Mouse (Mus musculus) spleen, adult 2 months (tissue): Measurements from ENCODE around the gene Carm1. TPM values are rescaled to one million over a fixed set of nuclear protein-coding genes. Genes with fewer than 3 reads are reported as not detected.
"Not testable (repeated sequence)": the region's sequence is repeated elsewhere in the genome, so short reads cannot be mapped to it uniquely, and the experiment has no call there.

Experiments used
- DNase-seq, 2 experiments: peaks; one replicate each; pipeline versions ENCODE4 v3.0.0 to v3.0.0-alpha.2; 2012 to 2021; ENCODE audit warnings: low spot score in 2 of 2, low read depth in 1 of 2
- H3K27ac ChIP-seq: fragments of 200-500 bp; 2 replicates; pipeline ENCODE4 v1.5.1; 2012; ENCODE audit warnings: low read length, inconsistent platforms; ENCODE audit not compliant: insufficient read depth
- H3K27me3 ChIP-seq: fragments of 200-500 bp; 2 replicates; pipeline ENCODE4 v1.6.1; 2012; ENCODE audit warnings: mild to moderate bottlenecking, moderate library complexity, low read length, inconsistent platforms; ENCODE audit not compliant: control insufficient read depth, insufficient read depth
- H3K36me3 ChIP-seq: fragments of 200-500 bp; 2 replicates; pipeline ENCODE4 v1.6.1; 2012; ENCODE audit warnings: mild to moderate bottlenecking, low read length, inconsistent platforms; ENCODE audit not compliant: control insufficient read depth, insufficient read depth
- H3K4me1 ChIP-seq: fragments of 200-500 bp; 2 replicates; pipeline ENCODE4 v1.6.1; 2011; ENCODE audit warnings: inconsistent platforms; ENCODE audit not compliant: control insufficient read depth, insufficient read depth, insufficient read length
- H3K4me3 ChIP-seq: fragments of 200-500 bp; 2 replicates; pipeline ENCODE4 v1.5.1; 2011; ENCODE audit warnings: mild to moderate bottlenecking, inconsistent platforms; ENCODE audit not compliant: insufficient read depth, insufficient read length; ENCODE audit errors: extremely low read depth
- CTCF ChIP-seq: fragments of 200-500 bp; IDR thresholded peaks from 2 replicates; pipeline ENCODE4 v1.5.1; 2011; ENCODE audit warnings: mild to moderate bottlenecking, inconsistent platforms; ENCODE audit not compliant: insufficient read depth, insufficient read length, insufficient replicate concordance; ENCODE audit errors: extremely low read depth
- POLR2A ChIP-seq: fragments of 200-500 bp; IDR thresholded peaks from 2 replicates; pipeline ENCODE4 v1.6.1; 2011; ENCODE audit warnings: low read depth, low read length, inconsistent platforms
- WGBS: fragments of 180-500 bp; shearing (Covaris S2); methylation state at CpG from one replicate; pipeline ENCODE4 v1.1.7; 2018; 5-methylcytosine and 5-hydroxymethylcytosine counted together
- polyA plus RNA-seq: library from polyadenylated mRNA; depleted of rRNA; stranded (reverse); fragments of >200 nt; gene quantifications from 2 replicates; pipeline ENCODE4 v1.2.3, GENCODE M21; 2012

Gene Carm1
- polyA plus RNA-seq, 1 experiment = 59.3 TPM

- WGBS = 74% methylated on average over 4 of the region's 4 CpGs
- Histone ChIP-seq H3K4me3 (no peak overlapping the region), H3K4me1 (no peaks in the 10 kb centered on the region), H3K27me3 (no peaks in the 10 kb centered on the region), H3K27ac (no peak overlapping the region), H3K36me3 (peaks cover 9% of the 10 kb centered on the region; the same call in 1 of the 2 replicates)
- no peak for TF ChIP-seq CTCF
- no peak for DNase-seq
These were observed 9.7 kb upstream of the Carm1 start for GRCm38 (mm10) chr9:21537009-21537408.

GRCm38 (mm10) chr9:21539981-21540753 lies 6.5 kb upstream of the Carm1 start:
- no peak overlapping the region for H3K27ac ChIP-seq
- TF ChIP-seq CTCF = no peak
- no peak for TF ChIP-seq POLR2A
- no peak overlapping the region for H3K4me3 ChIP-seq
- H3K27me3 ChIP-seq = no peaks in the 10 kb centered on the region
- 69% methylated on average over 7 of the region's 7 CpGs for WGBS
- DNase-seq = no peak
- peaks cover 9% of the 10 kb centered on the region; the same call in 1 of the 2 replicates for H3K36me3 ChIP-seq
- H3K4me1 ChIP-seq = no peaks in the 10 kb centered on the region

GRCm38 (mm10) chr9:21542001-21542400 lies 4.7 kb upstream of the Carm1 start:
- H3K27ac ChIP-seq, DNase-seq, H3K4me1 ChIP-seq, H3K4me3 ChIP-seq, H3K36me3 ChIP-seq, H3K27me3 ChIP-seq: not testable (repeated sequence)
- WGBS = 95% methylated on average over 2 of the region's 2 CpGs

GRCm38 (mm10) chr9:21545351-21545915 lies 1.3 kb upstream of the Carm1 start:
- WGBS = 31% methylated on average over 9 of the region's 9 CpGs
- Histone ChIP-seq H3K4me1 (peaks cover 5% of the 10 kb centered on the region), H3K36me3 (peaks cover 4% of the 10 kb centered on the region; the same call in 1 of the 2 replicates), H3K27ac (no peak overlapping the region), H3K27me3 (no peaks in the 10 kb centered on the region), H3K4me3 (peak overlapping the region; percentile 73; the same call in 1 of the 2 replicates)
- TF ChIP-seq CTCF = no peak
- no peak for TF ChIP-seq POLR2A
- DNase-seq = no peak

GRCm38 (mm10) chr9:21545916-21546788 lies 542 bp upstream of the Carm1 start:
- WGBS = under 1% methylated on average over 66 of the region's 67 CpGs

GRCm38 (mm10) chr9:21547075-21547941 lies 614 bp downstream of the Carm1 start:
- Histone ChIP-seq H3K27me3 (no peaks in the 10 kb centered on the region), H3K4me3 (peak overlapping the region; percentile 91), H3K36me3 (no peaks in the 10 kb centered on the region), H3K4me1 (peaks cover 5% of the 10 kb centered on the region), H3K27ac (peak overlapping the region; percentile 71)
- 2% methylated on average over 36 of the region's 66 CpGs for WGBS
- DNase-seq = peak in 1 of 2 experiments; percentile 55
- TF ChIP-seq CTCF = no peak
- TF ChIP-seq POLR2A = no peak

More at GRCm38 (mm10) chr9:21545916-21546788, 542 bp upstream of the Carm1 start:
- Histone ChIP-seq H3K27ac (peak overlapping the region; percentile 65), H3K4me1 (peaks cover 5% of the 10 kb centered on the region), H3K36me3 (no peaks in the 10 kb centered on the region), H3K4me3 (peak overlapping the region; percentile 73), H3K27me3 (no peaks in the 10 kb centered on the region)
- peak; percentile 67; the same call in 1 of the 2 replicates for TF ChIP-seq CTCF
- no peak for TF ChIP-seq POLR2A
- DNase-seq = peak; percentile 96 to 99
